Mouse (Mus musculus): ENCODE results near the gene Aanat.

GRCm38 (mm10) chr11:116589574-116589973 lies 3.3 kb downstream of the Aanat start:
- TF ChIP-seq CTCF (IDR thresholded peaks at IDR 0.05; ENCODE audit: low read depth, low read length), result no peak
- TF ChIP-seq POLR2AphosphoS5 (IDR thresholded peaks at IDR 0.05; ENCODE audit: insufficient replicate concordance, low read depth, low read length), result no peak

Measured in G1E (cell line).